Mouse (Mus musculus) lung, embryonic 15.5 days (tissue): ENCODE measurements at regions not wholly inside any gene's neighbourhood (a gene's known extent, or its start where the extent isn't known, plus 50 kb on each side); places are given as distances from the start of the nearest gene placed in this dataset.

ENCODE experiments used
- ATAC-seq: fragments of 200-750 bp; cut with Nextera tagmentation; 2 replicates; pipeline ENCODE4 v1.8.0; 2017; ENCODE audit warnings: moderate number of reproducible peaks, borderline replicate concordance; ENCODE audit not compliant: low FRiP score, low TSS enrichment; ENCODE audit errors: extremely low read depth
- H3K27ac ChIP-seq: fragments of 300-500 bp; sonication (generic); 2 replicates; pipeline ENCODE4 v1.5.1; 2015; ENCODE audit warnings: moderate library complexity, mild to moderate bottlenecking, inconsistent platforms
- H3K27me3 ChIP-seq: fragments of 300-500 bp; sonication (generic); 2 replicates; pipeline ENCODE4 v1.6.1; 2015; ENCODE audit warnings: inconsistent platforms
- H3K36me3 ChIP-seq: fragments of 300-500 bp; sonication (generic); 2 replicates; pipeline ENCODE4 v1.6.1; 2015; ENCODE audit warnings: inconsistent platforms
- H3K4me1 ChIP-seq: fragments of 300-500 bp; sonication (generic); 2 replicates; pipeline ENCODE4 v1.6.1; 2015; ENCODE audit warnings: inconsistent platforms
- H3K4me2 ChIP-seq: fragments of 300-500 bp; sonication (generic); 2 replicates; pipeline ENCODE4 v1.6.1; 2015; ENCODE audit warnings: inconsistent platforms, mild to moderate bottlenecking, moderate library complexity
- H3K4me3 ChIP-seq: fragments of 300-500 bp; sonication (generic); 2 replicates; pipeline ENCODE4 v1.5.1; 2015; ENCODE audit warnings: mild to moderate bottlenecking, inconsistent platforms
- H3K9ac ChIP-seq: fragments of 300-500 bp; sonication (generic); 2 replicates; pipeline ENCODE4 v1.6.1; 2015; ENCODE audit warnings: inconsistent platforms
- H3K9me3 ChIP-seq: fragments of 300-500 bp; sonication (generic); 2 replicates; pipeline ENCODE4 v1.6.1; 2016; ENCODE audit warnings: inconsistent platforms
- WGBS: fragments of 180-500 bp; shearing (Covaris S2); methylation state at CpG from one replicate; pipeline ENCODE4 v1.1.7; 2015; 5-methylcytosine and 5-hydroxymethylcytosine counted together

DNA sequence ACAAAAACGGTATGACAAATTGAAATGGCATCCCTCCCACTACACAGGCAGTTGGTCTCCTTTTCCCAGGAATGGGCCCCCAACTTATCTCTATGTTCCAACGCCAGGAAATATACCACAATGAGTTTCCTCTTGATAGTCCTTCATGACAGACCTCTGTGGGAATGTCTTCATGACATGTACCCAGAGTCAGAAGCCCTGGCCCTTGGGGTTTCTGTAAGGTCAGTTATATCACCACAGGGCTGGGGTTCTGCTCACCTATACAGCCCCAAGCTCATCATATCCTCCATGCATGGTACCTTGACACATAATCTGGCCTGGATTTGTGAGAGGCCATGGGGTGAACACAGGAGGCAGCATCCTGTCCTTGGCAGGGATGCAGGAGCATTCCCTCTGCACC lies 64.2 kb upstream of the Irx6 start:
- H3K36me3 ChIP-seq, result no peaks in the 10 kb centered on the region
- H3K4me3 ChIP-seq, result no peak overlapping the region
- H3K4me1 ChIP-seq, result no peaks in the 10 kb centered on the region
- H3K9me3 ChIP-seq, result no peaks in the 10 kb centered on the region
- no peak overlapping the region for H3K9ac ChIP-seq
- no peak overlapping the region for H3K27ac ChIP-seq
- no peak overlapping the region for H3K4me2 ChIP-seq
- WGBS, result 75% methylated on average over 2 of the region's 2 CpGs
- H3K27me3 ChIP-seq, result no peaks in the 10 kb centered on the region
- ATAC-seq, result no peak

DNA sequence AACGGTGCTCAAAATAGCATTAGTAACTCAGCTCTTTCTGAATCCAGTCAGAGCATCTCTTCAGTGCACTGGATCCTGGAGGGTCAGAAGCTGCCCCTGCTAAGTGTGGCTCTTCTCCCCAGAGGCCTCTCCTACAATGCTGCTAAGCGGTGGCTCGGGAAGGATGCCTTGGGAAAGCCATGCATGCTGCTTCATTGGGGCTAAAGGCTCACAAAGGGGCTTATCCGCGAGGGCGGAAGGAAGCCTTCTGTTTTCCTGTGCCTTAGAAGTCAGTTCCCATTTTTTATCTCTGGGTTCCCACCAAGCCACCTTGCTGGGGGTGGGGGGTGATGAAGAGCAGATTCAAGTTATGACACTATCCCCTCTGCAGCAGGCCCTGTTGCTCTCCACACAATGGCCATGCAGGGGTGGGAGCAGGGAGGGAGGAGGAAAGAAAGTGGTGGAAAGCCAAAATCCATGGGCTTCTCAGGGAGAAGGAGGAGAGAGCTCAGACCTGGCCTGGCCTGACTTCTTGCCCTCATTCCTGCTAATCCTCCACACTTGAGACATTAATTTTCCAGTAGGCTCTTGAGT lies 63.5 kb upstream of the Irx6 start:
- Histone ChIP-seq H3K4me3 (no peak overlapping the region), H3K4me2 (no peak overlapping the region), H3K36me3 (no peaks in the 10 kb centered on the region), H3K27me3 (no peaks in the 10 kb centered on the region), H3K27ac (no peak overlapping the region), H3K4me1 (no peaks in the 10 kb centered on the region), H3K9ac (no peak overlapping the region), H3K9me3 (no peaks in the 10 kb centered on the region)
- no peak for ATAC-seq
- 54% methylated on average over 6 of the region's 6 CpGs for WGBS

DNA sequence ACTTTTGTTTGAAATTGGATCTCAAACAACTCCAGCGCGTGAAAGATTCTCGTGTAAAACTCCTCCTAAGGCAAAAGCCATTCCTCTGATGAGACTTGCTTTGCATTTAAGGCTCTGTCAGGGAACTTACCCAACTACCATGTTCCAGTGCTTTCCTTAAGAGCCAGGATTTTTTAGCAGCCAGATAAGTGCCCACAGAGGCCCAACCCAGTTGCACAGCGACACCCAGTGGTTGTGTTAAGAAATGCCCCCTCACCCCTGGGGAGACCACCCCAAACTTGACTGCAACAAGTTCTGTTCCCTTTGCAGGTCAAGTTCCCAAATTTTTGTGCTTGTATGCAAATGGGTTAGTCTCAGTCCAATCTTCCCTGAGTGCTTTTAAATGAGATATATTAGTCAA lies 60.6 kb upstream of the Irx6 start:
- H3K4me2 ChIP-seq, result no peak overlapping the region
- no peaks in the 10 kb centered on the region for H3K36me3 ChIP-seq
- 20% methylated on average over 4 of the region's 4 CpGs for WGBS
- no peak overlapping the region for H3K4me3 ChIP-seq
- ATAC-seq, result no peak
- H3K9me3 ChIP-seq, result no peaks in the 10 kb centered on the region
- no peak overlapping the region for H3K27ac ChIP-seq
- H3K27me3 ChIP-seq, result no peaks in the 10 kb centered on the region
- no peak overlapping the region for H3K9ac ChIP-seq
- H3K4me1 ChIP-seq, result no peaks in the 10 kb centered on the region

DNA sequence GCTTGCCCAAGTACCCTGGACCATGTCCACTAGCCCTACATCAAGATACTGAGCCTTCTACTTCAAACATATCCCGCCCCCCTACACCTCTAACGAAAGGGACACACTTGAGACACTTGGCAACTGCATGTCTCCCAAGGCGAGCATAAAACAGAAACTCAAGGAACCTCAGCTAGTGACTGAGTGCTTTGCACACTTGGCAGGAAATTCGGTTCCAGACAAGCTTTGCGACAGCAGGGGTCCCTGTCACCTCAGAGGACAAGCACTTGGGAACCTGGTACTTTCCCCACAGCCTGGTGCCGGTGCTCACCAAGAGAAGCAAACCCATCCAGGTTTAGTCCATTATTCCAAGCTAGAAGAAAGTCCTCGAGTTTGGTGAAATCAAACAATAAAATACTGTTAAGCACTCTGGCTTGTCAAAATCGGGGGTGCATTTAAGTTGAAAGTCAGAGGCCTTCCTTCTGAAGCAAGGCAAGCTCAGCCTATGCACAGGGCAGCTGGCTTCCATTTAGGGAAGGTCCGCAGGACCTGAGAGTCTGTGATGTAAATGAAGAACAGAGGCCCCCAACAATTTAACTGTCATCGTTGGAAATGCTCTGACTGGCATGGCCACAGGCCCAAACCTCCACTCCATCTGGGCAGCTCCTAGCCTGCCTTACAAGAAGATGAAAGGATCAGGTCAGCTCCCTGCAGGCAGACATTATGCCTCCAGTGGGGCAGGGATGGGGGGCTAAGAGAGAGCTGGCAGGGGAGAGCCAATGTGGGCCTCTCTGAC lies 57.6 kb upstream of the Irx6 start:
- no peaks in the 10 kb centered on the region for H3K9me3 ChIP-seq
- WGBS, result 42% methylated on average over 10 of the region's 10 CpGs
- no peaks in the 10 kb centered on the region for H3K36me3 ChIP-seq
- ATAC-seq, result no peak
- H3K9ac ChIP-seq, result no peak overlapping the region
- no peaks in the 10 kb centered on the region for H3K27me3 ChIP-seq
- no peak overlapping the region for H3K4me3 ChIP-seq
- H3K27ac ChIP-seq, result no peak overlapping the region
- no peak overlapping the region for H3K4me2 ChIP-seq
- no peaks in the 10 kb centered on the region for H3K4me1 ChIP-seq

DNA sequence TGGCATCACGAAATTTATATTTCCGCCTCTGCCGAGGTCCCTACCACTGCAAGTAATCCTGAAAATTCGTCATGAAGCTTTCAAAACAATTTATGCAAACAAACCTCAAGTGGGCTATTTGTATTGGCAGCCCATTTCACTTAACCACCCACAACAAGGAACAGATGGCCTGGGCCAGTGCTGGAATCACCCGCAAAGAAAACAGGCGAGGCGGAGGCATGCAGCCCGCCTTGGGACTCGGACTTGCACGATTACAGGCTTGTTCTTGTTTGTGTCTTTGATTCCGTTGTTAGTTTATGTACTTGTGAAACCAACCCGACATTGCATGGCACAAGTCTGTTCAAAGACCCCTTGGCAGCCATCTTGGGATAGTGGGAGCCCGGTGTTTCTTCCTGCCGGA lies 55.8 kb upstream of the Irx6 start:
- Histone ChIP-seq H3K4me1 (no peaks in the 10 kb centered on the region), H3K4me2 (no peak overlapping the region), H3K4me3 (no peak overlapping the region), H3K9me3 (no peaks in the 10 kb centered on the region), H3K27me3 (no peaks in the 10 kb centered on the region), H3K9ac (no peak overlapping the region), H3K27ac (no peak overlapping the region), H3K36me3 (no peaks in the 10 kb centered on the region)
- no peak for ATAC-seq
- 73% methylated on average over 14 of the region's 14 CpGs for WGBS
